Mouse (Mus musculus) stomach, embryonic 14.5 days (tissue): ENCODE data around the gene Osbpl11. TPM values are rescaled to one million over a fixed set of nuclear protein-coding genes. Genes with fewer than 3 reads are reported as not detected.

Experiments used
- ATAC-seq: fragments of 200-750 bp; cut with Nextera tagmentation; 2 replicates; pipeline ENCODE4 v1.8.0; 2017; ENCODE audit warnings: low read depth, moderate TSS enrichment; ENCODE audit not compliant: insufficient number of reproducible peaks, insufficient read depth, low FRiP score
- H3K27ac ChIP-seq: fragments of 300-500 bp; sonication (generic); 2 replicates; pipeline ENCODE4 v1.5.1; 2014; ENCODE audit warnings: mild to moderate bottlenecking, low read length, moderate library complexity, mixed read lengths
- H3K27me3 ChIP-seq: fragments of 300-500 bp; sonication (generic); 2 replicates; pipeline ENCODE4 v1.6.1; 2014; ENCODE audit warnings: low read length, control low read depth, mixed read lengths; ENCODE audit not compliant: control insufficient read depth, insufficient read depth
- H3K36me3 ChIP-seq: fragments of 300-500 bp; sonication (generic); 2 replicates; pipeline ENCODE4 v1.6.1; 2014; ENCODE audit warnings: mild to moderate bottlenecking, control low read depth, low read length, moderate library complexity, mixed read lengths; ENCODE audit not compliant: control insufficient read depth, insufficient read depth
- H3K4me1 ChIP-seq: fragments of 300-500 bp; sonication (generic); 2 replicates; pipeline ENCODE4 v1.6.1; 2014; ENCODE audit warnings: low read length, control low read depth, mixed read lengths; ENCODE audit not compliant: control insufficient read depth, insufficient read depth
- H3K4me2 ChIP-seq: fragments of 300-500 bp; sonication (generic); replicated peaks from 2 replicates; pipeline ENCODE4 v1.6.1; 2014; ENCODE audit warnings: low read depth, low read length, control low read depth
- H3K4me3 ChIP-seq: fragments of 300-500 bp; sonication (generic); 2 replicates; pipeline ENCODE4 v1.5.1; 2014; ENCODE audit warnings: low read depth, low read length, control low read depth
- H3K9ac ChIP-seq: fragments of 300-500 bp; sonication (generic); replicated peaks from 2 replicates; pipeline ENCODE4 v1.6.1; 2014; ENCODE audit warnings: low read depth, mild to moderate bottlenecking, control low read depth, low read length, moderate library complexity, mixed read lengths
- H3K9me3 ChIP-seq: fragments of 300-500 bp; sonication (generic); 2 replicates; pipeline ENCODE4 v1.6.1; 2016; ENCODE audit warnings: low read depth, low read length, control low read depth; ENCODE audit not compliant: control insufficient read depth
- WGBS: fragments of 180-500 bp; shearing (Covaris S2); extraction: QIAGEN DNeasy Blood & Tissue Kit; methylation state at CpG from one replicate; pipeline ENCODE4 v1.1.7; 2014; 5-methylcytosine and 5-hydroxymethylcytosine counted together
- polyA plus RNA-seq: library from polyadenylated mRNA; unstranded; fragments of >200 nt; fragmentation: Nextera tagmentation; extraction: Ambion mirVana; gene quantifications from 2 replicates; pipeline ENCODE4 v1.2.1, GENCODE M21; 2014

Gene Osbpl11
- polyA plus RNA-seq, 1 experiment from 2014 or later = 18.2 TPM

DNA sequence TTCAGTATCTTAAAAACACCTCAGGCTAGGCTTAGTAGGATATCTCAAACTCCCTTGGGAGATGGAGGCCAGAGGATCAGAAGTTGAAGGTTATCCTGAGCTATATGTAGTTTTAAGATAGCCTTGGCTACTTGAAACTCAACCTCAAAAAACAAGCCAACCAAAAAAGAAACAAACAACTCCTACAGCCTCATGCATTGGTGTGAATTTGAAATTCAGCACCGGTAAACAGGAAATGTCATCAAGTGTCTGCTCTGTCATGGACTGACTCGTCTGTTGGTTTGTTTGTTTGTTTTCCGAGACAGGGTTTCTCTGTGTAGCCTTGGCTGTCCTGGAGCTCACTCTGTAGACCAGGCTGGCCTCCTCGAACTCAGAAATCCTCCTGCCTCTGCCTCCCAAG lies 87.0 kb downstream of the Osbpl11 start:
- Histone ChIP-seq H3K4me3 (no peak overlapping the region), H3K27ac (no peak overlapping the region), H3K36me3 (peaks cover 34% of the 10 kb centered on the region)

DNA sequence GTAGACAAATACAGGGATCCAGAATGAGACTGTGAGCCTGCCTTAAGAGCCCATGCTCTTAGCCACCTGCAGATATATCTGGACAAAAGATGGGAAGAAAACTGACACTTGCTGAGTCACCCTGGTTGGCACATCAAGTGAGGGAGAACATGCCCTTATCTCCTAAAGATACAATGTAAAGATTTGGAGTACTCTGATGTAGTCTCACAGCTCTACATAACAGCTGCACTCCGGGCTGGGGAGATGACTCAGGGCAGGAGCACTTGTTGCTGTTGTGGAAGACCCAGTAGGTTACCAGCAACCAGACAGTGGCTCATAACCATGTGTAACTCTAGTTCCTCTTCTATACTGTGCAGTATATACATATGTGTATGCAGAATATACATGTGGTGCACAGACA lies 98.2 kb downstream of the Osbpl11 start:
- no peak for ATAC-seq
- WGBS = 90% methylated on average over 1 of the region's 1 CpGs
- H3K36me3 ChIP-seq = peaks cover 39% of the 10 kb centered on the region

More for the DNA sequence above, 87.0 kb downstream of the Osbpl11 start:
- Histone ChIP-seq H3K9ac (no peak overlapping the region), H3K4me1 (no peaks in the 10 kb centered on the region), H3K9me3 (no peaks in the 10 kb centered on the region), H3K27me3 (no peaks in the 10 kb centered on the region), H3K4me2 (no peak overlapping the region)
- ATAC-seq = no peak
- 92% methylated on average over 4 of the region's 4 CpGs for WGBS

DNA sequence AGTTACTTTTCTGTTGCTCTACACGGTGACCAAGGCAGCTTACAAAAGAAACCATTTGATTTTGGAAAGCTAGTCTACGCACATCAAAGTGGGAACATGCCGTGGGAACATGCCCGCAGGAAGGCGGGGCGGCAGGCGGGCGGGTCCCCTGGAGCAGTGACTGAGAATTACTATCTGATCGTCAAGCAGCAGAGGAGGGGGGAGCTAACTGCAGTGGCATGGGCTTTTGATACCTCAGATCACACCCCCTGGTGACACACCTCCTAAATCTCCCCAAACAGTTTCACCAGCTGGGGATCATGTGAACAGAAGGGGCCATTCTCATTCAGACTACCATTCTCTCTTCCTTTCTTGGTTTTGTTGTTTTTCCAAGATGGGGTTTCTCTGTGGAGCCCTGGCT lies 103.7 kb downstream of the Osbpl11 start:
- no peaks in the 10 kb centered on the region for H3K4me1 ChIP-seq
- H3K4me3 ChIP-seq = no peak overlapping the region
- H3K27me3 ChIP-seq = no peaks in the 10 kb centered on the region
- no peak for ATAC-seq
- peaks cover 4% of the 10 kb centered on the region; the same call in 1 of the 2 replicates for H3K9me3 ChIP-seq
- WGBS = 79% methylated on average over 9 of the region's 9 CpGs
- H3K9ac ChIP-seq = no peak overlapping the region
- no peak overlapping the region for H3K27ac ChIP-seq
- no peak overlapping the region for H3K4me2 ChIP-seq
- H3K36me3 ChIP-seq = peaks cover 68% of the 10 kb centered on the region

More for the DNA sequence above, 98.2 kb downstream of the Osbpl11 start:
- Histone ChIP-seq H3K4me1 (no peaks in the 10 kb centered on the region), H3K4me2 (no peak overlapping the region), H3K9me3 (no peaks in the 10 kb centered on the region), H3K27me3 (no peaks in the 10 kb centered on the region), H3K4me3 (no peak overlapping the region), H3K9ac (no peak overlapping the region), H3K27ac (no peak overlapping the region)

DNA sequence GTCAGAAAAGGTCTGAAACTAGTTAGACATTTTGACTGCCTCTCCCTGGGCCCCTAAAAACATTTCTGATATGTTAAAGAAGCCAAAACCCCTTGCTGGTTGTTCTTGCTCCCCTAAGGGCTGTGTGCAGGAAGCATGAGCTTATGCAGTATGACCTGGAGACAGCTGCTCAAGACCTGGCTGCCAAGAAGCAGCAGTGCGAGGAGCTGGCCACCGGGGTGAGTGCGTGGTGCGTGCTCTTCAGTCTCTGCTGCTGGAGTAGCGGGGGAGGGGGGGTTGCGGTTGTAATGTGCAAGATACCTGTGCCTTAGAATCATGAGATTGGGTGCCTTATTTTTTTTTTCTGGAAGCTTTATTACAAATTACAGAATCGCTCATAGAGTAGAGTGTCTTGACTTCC lies 105.1 kb downstream of the Osbpl11 start:
- Histone ChIP-seq H3K4me2 (no peak overlapping the region), H3K27me3 (no peaks in the 10 kb centered on the region), H3K9me3 (peaks cover 4% of the 10 kb centered on the region; the same call in 1 of the 2 replicates), H3K27ac (no peak overlapping the region), H3K36me3 (peaks cover 76% of the 10 kb centered on the region), H3K9ac (no peak overlapping the region), H3K4me1 (no peaks in the 10 kb centered on the region), H3K4me3 (no peak overlapping the region)
- ATAC-seq = no peak
- WGBS = 80% methylated on average over 7 of the region's 7 CpGs

DNA sequence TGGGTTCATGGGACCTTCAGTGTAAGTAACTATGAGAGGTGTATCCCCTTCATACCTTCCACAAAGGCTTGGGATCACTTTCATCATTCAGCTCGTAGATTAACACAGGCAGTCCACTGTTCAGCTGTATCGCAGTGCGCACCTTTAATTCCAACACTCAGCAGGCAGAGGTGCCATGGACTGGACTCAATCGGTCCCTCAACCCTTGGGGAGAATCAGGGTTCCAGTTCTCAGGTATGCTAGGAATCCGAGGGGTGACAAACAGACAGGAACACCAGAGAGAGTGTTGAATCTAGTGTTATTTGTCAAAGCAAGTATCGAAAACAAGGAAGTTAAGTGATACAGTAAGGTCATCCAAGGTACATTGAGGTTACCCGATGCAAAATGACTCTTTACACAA lies 107.4 kb downstream of the Osbpl11 start:
- 97% methylated on average over 7 of the region's 7 CpGs for WGBS
- Histone ChIP-seq H3K36me3 (peaks cover 84% of the 10 kb centered on the region), H3K9ac (no peak overlapping the region), H3K4me3 (no peak overlapping the region), H3K4me1 (no peaks in the 10 kb centered on the region), H3K9me3 (peaks cover 4% of the 10 kb centered on the region; the same call in 1 of the 2 replicates), H3K27me3 (no peaks in the 10 kb centered on the region), H3K4me2 (no peak overlapping the region), H3K27ac (no peak overlapping the region)
- no peak for ATAC-seq

Other genes starting within 250 kb of the Osbpl11 start
- 2.6 and 2.7 TPM in 2 replicates for gene Iqcg, start 128.9 kb upstream of the Osbpl11 start, polyA plus RNA-seq
- gene Rpl35a, start 128.6 kb upstream of the Osbpl11 start, polyA plus RNA-seq = 1,070 and 1,136 TPM in 2 replicates
- 3.5 and 4.1 TPM in 2 replicates for gene Lmln, start 122.5 kb upstream of the Osbpl11 start, polyA plus RNA-seq
- 79.6 and 82.7 TPM in 2 replicates for gene Snx4, start 66.4 kb downstream of the Osbpl11 start, polyA plus RNA-seq
- gene Zfp148, start 195.8 kb downstream of the Osbpl11 start, polyA plus RNA-seq = 55.1 and 60.2 TPM in 2 replicates